Mouse (Mus musculus) thymus, postnatal 14 days (tissue): ENCODE results near the gene Atxn7l3.

Experiments used
- DNase-seq: peaks from one replicate; pipeline ENCODE4 v3.0.0; 2021

Atxn7l3 gene

GRCm38 (mm10) chr11:102258521-102258920 lies 37.9 kb downstream of the Atxn7l3 start:
- DNase-seq, result peak; percentile 7

DNA sequence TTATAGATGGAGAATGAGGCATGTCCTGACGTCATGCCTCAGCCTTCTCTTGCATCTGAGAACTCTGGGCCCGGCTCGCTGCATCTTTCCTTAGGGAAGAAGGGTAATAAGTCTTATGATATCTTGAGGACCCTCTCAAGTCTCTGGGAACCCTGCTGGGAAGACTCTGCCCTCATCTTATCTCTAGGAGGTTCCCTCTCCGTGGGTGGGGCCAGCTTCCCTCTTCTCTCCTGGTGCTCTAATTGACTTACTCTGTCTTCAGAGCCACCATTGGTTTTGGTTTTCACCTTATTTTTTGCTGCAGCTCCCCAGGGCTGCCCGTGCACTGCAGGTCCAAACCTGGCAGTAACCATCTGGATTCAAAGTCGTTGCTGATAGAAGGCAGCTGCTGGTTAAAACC lies 38.3 kb downstream of the Atxn7l3 start:
- DNase-seq, result no peak

GRCm38 (mm10) chr11:102257514-102257913 lies 38.9 kb downstream of the Atxn7l3 start:
- peak; percentile 27 for DNase-seq

- DNase-seq, result no peak
These were observed 46.9 kb downstream of the Atxn7l3 start for GRCm38 (mm10) chr11:102249351-102250090.

DNA sequence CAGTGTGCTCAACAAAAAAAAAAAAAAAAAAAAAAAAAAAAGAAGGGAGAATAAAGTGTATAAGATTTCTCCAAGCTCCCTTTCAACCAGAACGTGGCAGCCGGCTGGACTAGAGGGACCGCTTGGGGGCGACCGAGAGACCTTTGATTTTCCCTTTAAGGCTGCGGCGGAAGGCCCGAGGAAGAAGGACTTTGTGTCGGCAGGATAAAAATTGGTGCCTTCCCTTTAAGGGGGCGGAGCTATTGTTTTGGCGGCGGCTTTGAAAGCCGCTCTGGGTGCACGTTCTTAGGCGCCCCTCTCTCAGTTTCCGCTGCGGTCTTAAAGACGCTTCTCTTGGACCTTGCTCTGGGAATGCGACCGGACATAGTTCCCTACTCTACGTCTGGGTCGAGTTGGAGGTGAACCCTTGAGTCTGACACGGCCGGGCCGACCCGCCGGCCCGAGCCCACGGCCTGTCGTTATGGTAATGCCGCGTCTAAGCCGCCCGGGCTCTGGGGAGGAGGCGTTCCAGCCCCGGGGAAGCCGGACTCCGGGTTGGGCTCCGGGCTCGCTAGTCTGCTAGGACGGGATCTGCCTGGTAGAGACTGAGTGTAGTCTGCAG lies 47.7 kb downstream of the Atxn7l3 start, which contains the start of gene BC030867:
Gene BC030867 (plus strand): TSS at position 253 of the 601 bp plus-strand sequence.
- DNase-seq, result peak; percentile 94

DNA sequence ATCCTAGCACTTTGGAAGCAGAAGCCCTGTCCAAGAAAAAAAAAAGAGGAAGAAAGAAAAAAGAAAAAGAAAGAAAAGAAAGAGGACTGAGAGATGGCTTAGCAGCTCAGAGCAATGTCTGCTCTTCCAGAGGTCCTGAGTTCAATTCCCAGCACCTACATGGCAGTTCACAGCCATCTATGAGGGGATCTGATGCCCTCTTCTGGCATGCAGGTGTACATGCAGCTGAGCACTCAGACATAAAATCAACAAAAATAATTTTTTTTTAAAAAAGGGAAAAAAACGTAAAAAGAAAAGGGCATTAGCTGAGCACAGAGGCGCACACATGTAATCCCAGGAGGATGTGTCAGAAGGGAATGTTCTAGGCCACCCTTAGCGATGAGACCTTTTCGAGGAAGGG lies 49.6 kb downstream of the Atxn7l3 start:
- DNase-seq, result no peak

GRCm38 (mm10) chr11:102246273-102246635 lies 50.2 kb downstream of the Atxn7l3 start:
- no peak for DNase-seq

DNA sequence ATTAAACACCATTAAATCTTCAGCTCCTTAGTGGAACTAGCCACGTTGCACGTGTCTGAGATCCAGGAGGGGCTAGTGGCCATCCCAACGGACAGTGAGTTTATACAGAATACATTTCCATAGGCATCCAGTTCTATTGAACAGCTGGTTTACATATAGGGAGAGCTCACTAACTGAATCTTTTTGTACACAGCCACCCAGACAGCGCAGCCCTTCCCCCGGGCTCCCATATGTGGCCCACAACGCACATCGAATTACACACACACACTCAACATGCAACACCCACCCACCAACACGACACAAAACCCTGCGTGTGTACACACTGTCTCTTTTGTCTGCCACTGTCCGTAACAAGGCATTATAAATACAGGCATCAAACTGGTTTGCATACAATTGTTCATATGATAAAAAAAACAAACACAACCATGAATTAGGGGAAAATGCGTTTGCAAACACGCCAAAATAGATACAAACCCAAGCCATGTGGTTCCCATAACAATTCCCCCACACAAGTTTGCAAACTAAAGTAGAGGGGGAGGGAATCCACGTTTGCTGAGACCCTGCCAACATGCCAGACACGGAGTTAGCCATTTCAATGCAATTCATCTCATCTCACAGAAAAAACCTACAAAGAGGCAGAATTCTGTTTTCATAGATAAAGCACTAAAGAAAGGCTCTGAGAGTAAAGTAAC lies 50.7 kb downstream of the Atxn7l3 start:
- DNase-seq, result no peak

DNA sequence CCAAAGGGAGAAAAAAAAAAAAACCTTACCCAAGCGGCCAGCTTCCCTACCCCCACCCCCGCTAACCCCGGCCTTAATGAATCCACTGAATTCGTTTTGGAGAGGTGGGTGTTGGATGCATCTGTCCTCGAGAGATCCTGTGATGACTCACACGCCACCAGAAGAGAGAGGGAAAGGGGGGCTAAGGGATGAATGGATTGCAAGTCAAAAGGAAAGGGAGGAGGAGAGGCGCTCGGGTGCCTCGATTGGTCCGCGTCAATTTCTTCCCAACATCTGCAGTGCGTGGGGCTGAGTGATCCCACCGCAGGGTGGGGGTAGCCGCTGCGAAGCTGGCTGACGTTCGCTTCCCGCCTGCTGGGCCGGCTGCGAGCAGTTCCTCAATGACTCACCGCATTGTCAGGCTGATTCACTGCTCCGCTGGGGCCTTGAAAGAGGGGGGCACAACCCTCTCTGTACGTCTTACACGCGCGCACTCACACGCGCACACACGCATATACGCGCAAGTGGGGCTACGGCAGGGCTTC lies 51.4 kb downstream of the Atxn7l3 start:
- DNase-seq, result peak; percentile 31

GRCm38 (mm10) chr11:102241874-102242273 lies 54.6 kb downstream of the Atxn7l3 start:
- no peak for DNase-seq

DNA sequence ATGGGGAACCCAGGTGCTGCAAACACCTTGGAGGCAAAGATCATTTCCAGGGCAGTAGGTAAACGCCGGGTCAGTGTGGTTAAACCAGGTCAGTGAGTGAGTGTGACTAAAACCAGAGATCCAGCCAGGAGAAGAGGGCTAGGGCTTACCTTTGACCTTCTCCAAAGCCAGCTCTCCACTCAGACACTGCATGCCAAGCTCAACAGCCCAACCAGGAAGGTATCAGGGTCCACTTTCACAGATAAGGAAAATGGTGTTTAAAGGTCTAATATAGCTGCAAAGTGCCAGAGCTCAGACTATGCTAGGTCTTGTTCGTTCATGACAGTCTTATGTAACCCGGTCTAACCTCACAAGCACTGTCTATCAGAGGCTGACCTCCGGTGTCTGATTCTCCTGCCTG lies 55.2 kb downstream of the Atxn7l3 start:
- no peak for DNase-seq

GRCm38 (mm10) chr11:102240636-102241035 lies 55.8 kb downstream of the Atxn7l3 start:
- DNase-seq, result no peak
